Mouse (Mus musculus) brown adipose tissue, adult 24 weeks (tissue): Measurements from ENCODE around the gene Gm49396. TPM values are rescaled to one million over a fixed set of nuclear protein-coding genes. Genes with fewer than 3 reads are reported as not detected.

ENCODE experiments used
- H3K27ac ChIP-seq: fragments of 200-500 bp; replicated peaks from 2 replicates; pipeline ENCODE4 v1.5.1; 2012; ENCODE audit warnings: low read depth, mild to moderate bottlenecking, low read length
- H3K4me1 ChIP-seq: fragments of 200-500 bp; 2 replicates; pipeline ENCODE4 v1.6.1; 2012; ENCODE audit warnings: low read length, mixed read lengths; ENCODE audit not compliant: control insufficient read depth, insufficient read depth, insufficient read length
- H3K4me3 ChIP-seq: fragments of 200-500 bp; 2 replicates; pipeline ENCODE4 v1.5.1; 2012; ENCODE audit warnings: low read depth, mild to moderate bottlenecking, low read length, moderate library complexity; ENCODE audit not compliant: insufficient read depth
- polyA plus RNA-seq: library from polyadenylated mRNA; stranded (reverse); fragments of >200 nt; gene quantifications from 2 replicates; pipeline ENCODE4 v1.2.4, GENCODE M21; 2012; ENCODE audit not compliant: missing spikeins, insufficient read depth, insufficient read length

The Gm49396 gene
- polyA plus RNA-seq, 1 experiment: 0.91 TPM

- no peak overlapping the region for H3K27ac ChIP-seq
- no peaks in the 10 kb centered on the region for H3K4me1 ChIP-seq
These were observed 44.7 kb downstream of the Gm49396 start for GRCm38 (mm10) chr7:30607706-30608309.

GRCm38 (mm10) chr7:30608476-30608875, 45.3 kb downstream of the Gm49396 start:
- H3K27ac ChIP-seq: no peak overlapping the region
- H3K4me3 ChIP-seq: no peak overlapping the region
- no peaks in the 10 kb centered on the region for H3K4me1 ChIP-seq

More at GRCm38 (mm10) chr7:30607706-30608309, 44.7 kb downstream of the Gm49396 start:
- no peak overlapping the region for H3K4me3 ChIP-seq

- H3K4me1 ChIP-seq: no peaks in the 10 kb centered on the region
- H3K4me3 ChIP-seq: no peak overlapping the region
- H3K27ac ChIP-seq: no peak overlapping the region
These were observed 46.9 kb downstream of the Gm49396 start for GRCm38 (mm10) chr7:30610043-30610442.

GRCm38 (mm10) chr7:30612654-30613402, 49.7 kb downstream of the Gm49396 start, which contains the start of gene Upk1a:
Gene Upk1a, minus strand, starts transcription at chr7:30612847.
- Histone ChIP-seq H3K4me1 (no peaks in the 10 kb centered on the region), H3K27ac (no peak within 1 kb of the TSS), H3K4me3 (no peak within 1 kb of the TSS)

- H3K27ac ChIP-seq: no peak overlapping the region
These were observed 50.5 kb downstream of the Gm49396 start for GRCm38 (mm10) chr7:30613529-30614112.

GRCm38 (mm10) chr7:30614454-30614853, 51.3 kb downstream of the Gm49396 start:
- Histone ChIP-seq H3K4me3 (no peak overlapping the region), H3K4me1 (no peaks in the 10 kb centered on the region), H3K27ac (no peak overlapping the region)

More at GRCm38 (mm10) chr7:30613529-30614112, 50.5 kb downstream of the Gm49396 start:
- Histone ChIP-seq H3K4me3 (no peak overlapping the region), H3K4me1 (no peaks in the 10 kb centered on the region)

GRCm38 (mm10) chr7:30615049-30615760, 52.1 kb downstream of the Gm49396 start:
- Histone ChIP-seq H3K4me1 (no peaks in the 10 kb centered on the region), H3K27ac (no peak overlapping the region), H3K4me3 (no peak overlapping the region)

Other genes with a start within 250 kb of the Gm49396 start
- gene Syne4, start 248.5 kb upstream of the Gm49396 start, polyA plus RNA-seq: not detected in 2 replicates
- 1.6 and 2.0 TPM in 2 replicates for gene E130208F15Rik, start 241.6 kb upstream of the Gm49396 start, polyA plus RNA-seq
- gene Sdhaf1, start 239.4 kb upstream of the Gm49396 start, polyA plus RNA-seq: 18.1 and 22.7 TPM in 2 replicates
- gene Lrfn3, start 200.6 kb upstream of the Gm49396 start, polyA plus RNA-seq: 0.67 and 2.4 TPM in 2 replicates
- gene Tyrobp, start 149.6 kb upstream of the Gm49396 start, polyA plus RNA-seq: 34.6 and 43.0 TPM in 2 replicates
- gene Hcst, start 143.5 kb upstream of the Gm49396 start, polyA plus RNA-seq: 2.5 and 2.8 TPM in 2 replicates
- gene Nfkbid, start 141.6 kb upstream of the Gm49396 start, polyA plus RNA-seq: 0.67 and 1.6 TPM in 2 replicates
- 0.44 and 0.92 TPM in 2 replicates for gene Aplp1, start 117.8 kb upstream of the Gm49396 start, polyA plus RNA-seq
- not detected in 2 replicates for gene Kirrel2, start 105.7 kb upstream of the Gm49396 start, polyA plus RNA-seq
- gene Nphs1, start 105.0 kb upstream of the Gm49396 start, polyA plus RNA-seq: not detected in 2 replicates
- not detected in 2 replicates for gene Prodh2, start 69.7 kb upstream of the Gm49396 start, polyA plus RNA-seq
- gene Arhgap33, start 28.3 kb upstream of the Gm49396 start, polyA plus RNA-seq: 0.40 TPM in 1 of 2 replicates, not detected in the other
- gene Hspb6, start 11.2 kb upstream of the Gm49396 start, polyA plus RNA-seq: 49.1 and 64.2 TPM in 2 replicates
- gene Proser3, start 11.0 kb upstream of the Gm49396 start, polyA plus RNA-seq: 0.95 and 4.2 TPM in 2 replicates
- gene Lin37, start 3.5 kb upstream of the Gm49396 start, polyA plus RNA-seq: 19.5 and 23.1 TPM in 2 replicates
- gene U2af1l4, start within 50 bp of the Gm49396 start, polyA plus RNA-seq: 59.1 and 65.5 TPM in 2 replicates
- gene Psenen, start 283 bp downstream of the Gm49396 start, polyA plus RNA-seq: 177 and 187 TPM in 2 replicates
- gene Igflr1, start 2.1 kb downstream of the Gm49396 start, polyA plus RNA-seq: not detected in 2 replicates
- gene Kmt2b, start 25.4 kb downstream of the Gm49396 start, polyA plus RNA-seq: 7.1 and 16.1 TPM in 2 replicates
- not detected in 2 replicates for gene Zbtb32, start 35.6 kb downstream of the Gm49396 start, polyA plus RNA-seq
- gene Upk1a, start 49.5 kb downstream of the Gm49396 start, polyA plus RNA-seq: not detected in 2 replicates
- gene Cox6b1, start 62.8 kb downstream of the Gm49396 start, polyA plus RNA-seq: 5,485 and 5,752 TPM in 2 replicates
- gene Etv2, start 72.5 kb downstream of the Gm49396 start, polyA plus RNA-seq: not detected in 2 replicates
- gene Rbm42, start 87.0 kb downstream of the Gm49396 start, polyA plus RNA-seq: 24.5 and 39.6 TPM in 2 replicates
- 2.3 and 2.9 TPM in 2 replicates for gene Haus5, start 101.7 kb downstream of the Gm49396 start, polyA plus RNA-seq
- gene Pmis2, start 108.3 kb downstream of the Gm49396 start, polyA plus RNA-seq: not detected in 2 replicates
- not detected in 2 replicates for gene 2200002J24Rik, start 135.6 kb downstream of the Gm49396 start, polyA plus RNA-seq
- not detected in 2 replicates for gene Atp4a, start 148.9 kb downstream of the Gm49396 start, polyA plus RNA-seq
- 209 and 275 TPM in 2 replicates for gene Tmem147, start 166.2 kb downstream of the Gm49396 start, polyA plus RNA-seq
- not detected in 2 replicates for gene Gapdhs, start 180.3 kb downstream of the Gm49396 start, polyA plus RNA-seq
- 12.3 and 18.2 TPM in 2 replicates for gene Sbsn, start 188.1 kb downstream of the Gm49396 start, polyA plus RNA-seq
- gene Dmkn, start 200.4 kb downstream of the Gm49396 start, polyA plus RNA-seq: 7.4 and 7.8 TPM in 2 replicates
- gene Krtdap, start 224.6 kb downstream of the Gm49396 start, polyA plus RNA-seq: 11.5 and 15.2 TPM in 2 replicates